Mouse (Mus musculus): ENCODE data around the gene Gm20765.
"Not testable (repeated sequence)": the region's sequence is repeated elsewhere in the genome, so short reads cannot be mapped to it uniquely, and the experiment has no call there.

The Gm20765 gene

GRCm38 (mm10) chr10:104185233-104185632 is at the start of gene Gm20765:
TSS of gene Gm20765 (plus strand) at chr10:104185533.
- not testable (repeated sequence) for DNase-seq (ENCODE audit: low read depth, low spot score)

DNA sequence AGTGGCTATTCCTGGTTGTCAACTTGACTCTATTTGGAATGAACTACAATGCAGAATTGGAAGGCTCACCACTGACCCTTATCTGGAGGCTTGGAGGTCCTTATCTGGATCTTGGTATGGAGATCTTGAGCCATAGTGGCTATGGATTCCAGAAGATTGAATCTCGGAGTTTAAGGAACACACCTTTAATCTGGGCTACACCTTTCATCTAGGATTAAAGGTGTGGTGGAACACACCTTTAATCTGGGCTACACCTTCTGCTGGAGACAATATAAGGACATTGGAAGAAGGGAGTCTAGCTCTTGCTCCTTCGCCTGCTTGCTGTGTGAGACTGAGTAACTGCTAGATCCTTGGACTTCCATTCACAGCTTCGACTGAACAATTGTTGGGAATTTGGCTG is 42.6 kb upstream of the Gm20765 start, which contains the start of gene Gm21293:
Gene Gm21293 (plus strand): TSS at position 301 of the 400 bp plus-strand sequence.
- DNase-seq (ENCODE audit: low read depth, low spot score), result not testable (repeated sequence)

- DNase-seq (ENCODE audit: low read depth, low spot score), result not testable (repeated sequence)
These were observed 34.1 kb upstream of the Gm20765 start, which contains the start of gene Gm6763 for GRCm38 (mm10) chr10:104151197-104151596. TSS of gene Gm6763 (plus strand) at chr10:104151497.

DNA sequence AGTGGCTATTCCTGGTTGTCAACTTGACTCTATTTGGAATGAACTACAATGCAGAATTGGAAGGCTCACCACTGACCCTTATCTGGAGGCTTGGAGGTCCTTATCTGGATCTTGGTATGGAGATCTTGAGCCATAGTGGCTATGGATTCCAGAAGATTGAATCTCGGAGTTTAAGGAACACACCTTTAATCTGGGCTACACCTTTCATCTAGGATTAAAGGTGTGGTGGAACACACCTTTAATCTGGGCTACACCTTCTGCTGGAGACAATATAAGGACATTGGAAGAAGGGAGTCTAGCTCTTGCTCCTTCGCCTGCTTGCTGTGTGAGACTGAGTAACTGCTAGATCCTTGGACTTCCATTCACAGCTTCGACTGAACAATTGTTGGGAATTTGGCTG is 25.6 kb upstream of the Gm20765 start, which contains the start of gene Gm8764:
Gene Gm8764 (plus strand): TSS at position 301 of the 400 bp plus-strand sequence.
- DNase-seq (ENCODE audit: low read depth, low spot score), result not testable (repeated sequence)

DNA sequence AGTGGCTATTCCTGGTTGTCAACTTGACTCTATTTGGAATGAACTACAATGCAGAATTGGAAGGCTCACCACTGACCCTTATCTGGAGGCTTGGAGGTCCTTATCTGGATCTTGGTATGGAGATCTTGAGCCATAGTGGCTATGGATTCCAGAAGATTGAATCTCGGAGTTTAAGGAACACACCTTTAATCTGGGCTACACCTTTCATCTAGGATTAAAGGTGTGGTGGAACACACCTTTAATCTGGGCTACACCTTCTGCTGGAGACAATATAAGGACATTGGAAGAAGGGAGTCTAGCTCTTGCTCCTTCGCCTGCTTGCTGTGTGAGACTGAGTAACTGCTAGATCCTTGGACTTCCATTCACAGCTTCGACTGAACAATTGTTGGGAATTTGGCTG is 17.1 kb upstream of the Gm20765 start, which contains the start of gene Gm21304:
Gene Gm21304 (plus strand): TSS at position 301 of the 400 bp plus-strand sequence.
- DNase-seq (ENCODE audit: low read depth, low spot score), result not testable (repeated sequence)

GRCm38 (mm10) chr10:104176724-104177123 is 8.6 kb upstream of the Gm20765 start, which contains the start of gene Gm21312:
TSS of gene Gm21312 (plus strand) at chr10:104177024.
- DNase-seq (ENCODE audit: low read depth, low spot score), result not testable (repeated sequence)

GRCm38 (mm10) chr10:104193742-104194141 is 8.4 kb downstream of the Gm20765 start, which contains the start of gene Gm4340:
TSS of gene Gm4340 (plus strand) at chr10:104194042.
- DNase-seq (ENCODE audit: low read depth, low spot score), result not testable (repeated sequence)

DNA sequence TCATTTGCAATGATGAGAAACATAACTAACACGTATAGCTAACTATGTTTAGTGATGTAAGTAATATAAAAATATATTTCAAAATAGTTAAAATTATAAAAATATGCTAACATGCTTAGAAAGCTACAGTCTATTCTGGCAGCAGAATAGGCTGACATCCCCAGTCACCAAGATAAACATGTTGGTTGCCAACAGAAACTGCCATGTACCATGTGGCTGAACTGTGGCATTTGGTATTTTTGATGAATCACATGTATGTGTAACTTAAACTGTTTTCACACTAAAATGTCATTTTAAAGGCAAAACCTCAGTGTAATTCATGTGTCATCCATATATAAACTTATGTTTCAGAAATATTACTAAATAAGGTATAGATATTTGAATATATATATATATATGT is 24.3 kb downstream of the Gm20765 start:
- no peak for DNase-seq (ENCODE audit: low read depth, low spot score)

DNA sequence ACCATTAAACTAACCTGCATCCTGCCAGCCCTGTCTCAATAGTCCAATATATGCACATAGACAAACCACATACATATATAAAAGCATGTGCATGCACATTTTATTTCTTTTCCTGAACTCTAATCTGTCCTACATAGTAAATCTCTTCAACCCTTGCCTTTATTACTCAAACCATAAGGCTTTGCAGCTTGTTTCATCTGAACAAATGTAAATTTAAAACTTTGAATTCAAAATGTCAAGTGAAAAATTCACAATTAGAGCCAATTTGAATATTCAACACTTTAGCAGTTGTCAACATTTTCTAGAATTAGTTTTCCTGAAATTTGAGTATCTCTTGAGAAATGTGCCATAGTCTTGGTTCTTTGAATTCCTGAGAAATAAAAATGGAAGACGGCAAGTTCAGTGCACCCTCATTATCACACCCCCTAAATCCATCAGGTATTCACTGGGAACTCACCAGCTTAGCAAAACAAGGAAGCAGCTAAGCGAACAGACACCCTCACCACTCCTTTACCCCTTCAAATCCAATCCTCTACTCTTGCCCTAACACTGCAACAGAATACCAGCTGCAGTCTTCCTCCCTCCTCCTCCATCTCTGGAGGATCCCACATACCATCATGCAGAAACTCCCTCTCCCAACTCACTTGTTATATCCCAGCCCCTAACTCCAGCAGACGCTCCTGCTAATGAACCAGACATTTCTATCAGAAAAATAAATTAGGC is 25.1 kb downstream of the Gm20765 start:
- no peak for DNase-seq (ENCODE audit: low read depth, low spot score)

DNA sequence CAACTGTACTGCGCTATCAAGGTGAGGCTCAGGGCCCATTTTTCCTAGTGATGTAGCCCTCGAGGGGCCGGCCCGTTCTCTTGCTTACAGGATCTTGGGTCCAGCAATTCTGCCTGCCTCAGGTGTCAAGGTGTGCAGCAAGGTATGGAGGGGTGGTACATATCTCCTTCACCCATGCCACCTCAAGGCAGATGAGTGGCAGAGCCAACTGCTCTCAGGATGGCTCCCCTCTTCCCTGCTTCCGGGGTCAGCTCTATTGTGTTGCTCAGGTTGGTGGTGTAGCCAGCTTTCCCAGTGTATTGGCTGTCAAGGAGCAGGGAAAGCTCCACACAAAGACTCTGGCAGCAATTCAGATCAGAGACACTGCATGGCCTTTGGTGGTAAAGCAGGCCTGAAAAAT is 29.2 kb downstream of the Gm20765 start:
- no peak for DNase-seq (ENCODE audit: low read depth, low spot score)

DNA sequence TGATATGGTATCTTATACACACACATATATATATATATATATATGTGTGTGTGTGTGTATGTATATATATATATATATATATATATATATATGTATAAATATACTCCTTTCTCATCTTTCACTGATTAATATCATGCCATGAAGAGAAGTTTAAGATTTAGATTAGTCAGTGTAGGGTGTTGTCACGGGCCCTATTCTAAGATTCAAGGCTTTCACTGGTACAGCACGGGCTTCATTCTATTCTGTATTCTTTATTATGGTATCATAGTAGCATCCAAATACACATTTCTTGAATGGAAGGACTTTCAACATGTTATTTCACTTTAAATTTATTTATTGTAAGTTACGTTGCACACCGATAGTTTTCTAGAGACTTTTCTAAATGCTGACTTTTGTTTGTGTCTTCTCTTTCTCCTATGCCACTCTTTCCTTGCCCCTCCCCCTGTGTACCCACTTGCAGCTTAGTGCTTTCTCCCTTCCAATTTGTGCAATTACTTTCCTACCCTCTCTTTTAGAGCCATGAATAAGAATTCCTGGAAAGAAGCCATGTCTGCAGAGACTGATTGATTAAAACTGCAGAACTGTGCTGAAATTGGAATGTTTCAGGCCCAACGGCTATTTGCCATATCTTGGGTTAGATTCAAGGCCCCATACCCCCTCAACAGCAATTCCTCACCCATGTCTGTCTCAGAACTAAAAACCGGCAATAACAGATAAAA is 35.1 kb downstream of the Gm20765 start:
- DNase-seq (ENCODE audit: low read depth, low spot score), result peak; percentile 0

Data from retina, postnatal 7 days (tissue).